Mouse (Mus musculus) adrenal gland, postnatal 0 days (tissue): ENCODE results near the gene Mrpl9. TPM values are rescaled to one million over a fixed set of nuclear protein-coding genes. Genes with fewer than 3 reads are reported as not detected.

Experiments used
- polyA plus RNA-seq: library from polyadenylated mRNA; unstranded; fragments of >200 nt; fragmentation: Nextera tagmentation; extraction: Ambion mirVana; gene quantifications from 2 replicates; pipeline ENCODE4 v1.2.1, GENCODE M21; 2015

Gene Mrpl9
- 68.0 and 70.0 TPM in 2 replicates for polyA plus RNA-seq

GRCm38 (mm10) chr3:94442951-94443596, at the start of gene Mrpl9:
Mrpl9 (plus strand) TSS chr3:94443318.

DNA sequence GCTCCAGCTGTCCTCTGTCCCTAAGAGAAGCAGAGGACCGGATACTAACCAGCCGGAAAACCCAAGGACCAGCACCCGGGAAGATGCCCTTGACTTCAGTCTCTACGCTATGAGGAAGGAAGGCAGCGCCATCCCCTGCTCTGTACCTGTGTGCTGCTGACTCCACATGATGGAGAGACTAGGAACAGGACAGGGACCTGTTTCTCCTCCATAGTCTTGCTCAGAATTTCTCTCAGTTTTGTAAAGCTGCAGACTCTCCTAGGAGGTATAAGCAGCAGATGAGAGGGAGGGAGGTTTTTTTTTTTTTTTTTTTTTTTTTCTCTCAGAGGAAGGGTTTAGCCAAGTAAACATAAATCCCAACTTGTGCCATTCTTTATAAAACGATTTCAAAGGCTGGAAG, 44.9 kb upstream of the Mrpl9 start, which contains the start of gene Lingo4:
Gene Lingo4 (plus strand): TSS at position 301 of the 400 bp plus-strand sequence.

GRCm38 (mm10) chr3:94413031-94413679, 30.0 kb upstream of the Mrpl9 start, which contains the start of gene Tdrkh:
Tdrkh (plus strand) TSS chr3:94413273.

DNA sequence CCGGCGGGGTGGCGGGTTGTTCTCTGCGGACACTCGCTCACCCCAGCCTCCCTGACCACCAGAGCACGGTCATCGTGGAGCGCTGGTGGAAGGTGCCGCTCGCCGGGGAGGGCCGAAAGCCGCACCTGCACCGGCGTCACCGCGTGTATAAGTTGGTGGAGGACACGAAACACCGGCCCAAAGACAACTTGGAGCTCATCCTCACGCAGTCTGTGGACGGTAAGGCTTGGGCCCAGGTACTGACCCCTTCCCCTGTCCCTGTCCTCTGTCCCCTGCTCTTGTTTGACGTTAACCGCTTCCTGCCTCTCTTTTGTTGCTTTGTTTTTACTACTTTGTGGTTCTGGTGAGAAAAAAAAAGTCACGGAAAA, 463 bp downstream of the Mrpl9 start, which contains the start of gene Oaz3:
Gene Oaz3 (minus strand): TSS at position 319 of the 368 bp plus-strand sequence.

GRCm38 (mm10) chr3:94477981-94478422, 34.9 kb downstream of the Mrpl9 start, which contains the start of gene Celf3:
Celf3 (plus strand) TSS chr3:94478295.

GRCm38 (mm10) chr3:94480291-94480884, 37.3 kb downstream of the Mrpl9 start, which contains the start of gene Riiad1:
Riiad1 (minus strand) TSS chr3:94480341.

Other genes starting within 250 kb of the Mrpl9 start
- gene Gm5286, start 246.6 kb upstream of the Mrpl9 start, polyA plus RNA-seq, result not detected in 2 replicates
- not detected in 2 replicates for gene Gm4778, start 179.3 kb upstream of the Mrpl9 start, polyA plus RNA-seq
- gene Them4, start 133.2 kb upstream of the Mrpl9 start, polyA plus RNA-seq, result 15.5 and 24.3 TPM in 2 replicates
- gene Them5, start 101.2 kb upstream of the Mrpl9 start, polyA plus RNA-seq, result not detected in 2 replicates
- gene C2cd4d, start 80.9 kb upstream of the Mrpl9 start, polyA plus RNA-seq, result 1.7 and 2.2 TPM in 2 replicates
- 4.4 and 5.9 TPM in 2 replicates for gene Rorc, start 70.5 kb upstream of the Mrpl9 start, polyA plus RNA-seq
- 0.14 and 0.57 TPM in 2 replicates for gene Lingo4, start 44.8 kb upstream of the Mrpl9 start, polyA plus RNA-seq
- gene Tdrkh, start 30.0 kb upstream of the Mrpl9 start, polyA plus RNA-seq, result 11.8 and 17.9 TPM in 2 replicates
- 0.32 and 0.33 TPM in 2 replicates for gene Oaz3, start 597 bp downstream of the Mrpl9 start, polyA plus RNA-seq
- gene Celf3, start 35.0 kb downstream of the Mrpl9 start, polyA plus RNA-seq, result 62.1 and 70.2 TPM in 2 replicates
- 37.1 and 41.1 TPM in 2 replicates for gene Riiad1, start 37.0 kb downstream of the Mrpl9 start, polyA plus RNA-seq
- gene Snx27, start 139.4 kb downstream of the Mrpl9 start, polyA plus RNA-seq, result 18.4 and 26.9 TPM in 2 replicates
- not detected in 2 replicates for gene Gm10972, start 199.8 kb downstream of the Mrpl9 start, polyA plus RNA-seq
- gene Tuft1, start 215.6 kb downstream of the Mrpl9 start, polyA plus RNA-seq, result 6.9 and 13.2 TPM in 2 replicates